Mouse (Mus musculus) CD4-positive helper T cell, adult 2 months (primary cell): Measurements from ENCODE around the gene Col6a1.

Experiments
- DNase-seq: peaks from one replicate; pipeline ENCODE4 v3.0.0-alpha.2; 2012; ENCODE audit warnings: low read depth, missing footprints, low spot score

The Col6a1 gene

GRCm38 (mm10) chr10:76724231-76724736 is 1.7 kb downstream of the Col6a1 start:
- no peak for DNase-seq

- DNase-seq, result no peak
These were observed 3.1 kb downstream of the Col6a1 start for GRCm38 (mm10) chr10:76722751-76723450.

DNA sequence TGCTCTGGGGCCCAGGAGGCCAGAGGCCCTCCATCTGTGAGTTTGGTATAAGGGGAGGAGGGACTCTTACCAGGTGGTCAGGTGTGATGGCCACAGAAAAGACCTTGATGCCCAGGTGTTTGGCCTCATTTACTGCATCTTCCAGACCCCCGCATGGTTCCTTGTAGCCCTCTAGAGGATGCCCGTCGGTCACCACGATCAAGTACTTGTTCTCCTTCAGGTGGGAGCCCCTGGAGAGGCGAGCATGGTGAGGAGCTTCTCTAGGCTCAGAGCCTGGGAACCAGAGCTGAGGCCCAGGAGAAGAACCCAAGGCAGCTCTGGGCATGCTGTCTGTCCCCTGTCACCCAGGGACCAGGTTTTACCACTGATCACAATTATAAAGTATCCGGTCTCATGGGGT is 4.2 kb downstream of the Col6a1 start:
- no peak for DNase-seq

DNA sequence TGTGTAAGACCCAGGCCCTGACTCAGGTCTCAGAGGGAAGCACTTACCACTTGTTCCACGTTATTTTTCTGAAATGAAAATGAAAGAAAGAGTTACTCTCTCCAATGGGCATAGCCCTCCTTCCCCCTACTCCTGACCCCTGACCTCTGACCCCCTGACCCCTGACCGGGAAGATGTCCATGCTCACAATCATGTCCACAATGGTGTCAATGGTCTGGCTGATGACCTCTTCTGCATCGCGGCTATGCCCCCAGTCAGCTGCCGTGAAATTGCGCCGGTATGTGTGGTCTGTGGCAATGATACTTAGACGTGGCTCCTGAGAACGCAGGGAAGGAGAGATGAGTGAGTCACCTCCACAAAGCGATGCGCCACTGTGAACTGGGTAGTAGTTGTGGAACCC is 4.8 kb downstream of the Col6a1 start:
- DNase-seq, result no peak

- no peak for DNase-seq
These were observed 8.3 kb downstream of the Col6a1 start for GRCm38 (mm10) chr10:76717631-76718030.

GRCm38 (mm10) chr10:76717026-76717425 is 8.9 kb downstream of the Col6a1 start:
- no peak for DNase-seq

DNA sequence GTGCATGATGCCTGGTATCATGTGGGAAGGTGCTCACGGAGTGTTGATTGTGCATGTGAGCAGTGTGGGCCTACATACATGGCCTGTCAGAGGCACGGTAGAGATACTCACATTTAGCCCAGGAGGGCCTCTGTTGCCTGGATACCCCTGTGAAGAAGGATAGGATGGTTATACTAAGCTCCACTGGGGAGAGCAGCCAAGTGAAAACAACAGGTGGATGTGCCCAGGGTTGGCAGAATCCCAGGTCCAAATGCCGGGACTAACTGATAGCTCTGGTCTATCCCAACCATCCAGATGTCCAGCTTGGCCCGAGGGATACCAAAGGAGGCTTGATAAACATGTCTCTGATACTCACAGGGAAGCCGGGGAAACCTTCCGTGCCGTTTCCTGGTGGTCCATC is 11.7 kb downstream of the Col6a1 start:
- DNase-seq, result no peak

DNA sequence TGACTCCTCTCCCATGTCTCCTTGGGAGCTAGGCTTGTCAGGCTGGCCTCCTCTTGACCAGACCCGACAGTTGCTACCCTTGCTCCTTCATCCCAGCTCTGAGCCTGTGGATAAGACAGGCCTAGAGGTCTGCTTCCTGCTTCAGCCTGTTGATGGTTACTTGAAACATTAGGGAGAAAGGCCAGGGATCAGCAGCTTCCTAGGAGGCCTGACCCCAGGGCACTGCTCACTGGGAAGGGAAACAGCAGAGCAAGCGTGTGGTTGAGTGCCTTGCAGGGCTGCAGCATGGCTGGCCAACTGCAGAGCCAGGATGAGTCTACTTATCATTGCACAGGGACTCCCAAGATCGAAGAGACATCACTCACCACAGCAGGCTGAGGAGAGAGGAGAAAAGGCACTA is 13.5 kb downstream of the Col6a1 start:
- DNase-seq, result no peak

DNA sequence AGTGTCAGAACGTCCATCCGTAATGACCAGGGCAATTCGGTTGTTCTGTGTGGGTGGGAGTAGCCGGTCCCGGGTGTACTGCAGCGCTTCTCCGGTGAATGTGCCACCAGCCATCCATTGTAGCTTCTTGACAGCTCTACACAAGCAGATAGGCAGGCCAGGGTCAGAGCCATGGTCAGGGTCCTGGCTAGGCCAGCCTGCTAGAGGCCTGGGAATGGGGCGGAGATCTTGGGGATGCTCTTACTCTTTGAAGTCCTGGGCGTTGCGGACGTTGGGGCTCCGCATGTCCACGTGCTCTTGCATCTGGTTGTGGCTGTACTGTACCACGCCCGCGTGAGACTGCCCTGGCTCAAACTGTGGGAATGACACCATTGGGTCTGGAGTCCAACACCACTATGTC is 14.6 kb downstream of the Col6a1 start:
- no peak for DNase-seq

GRCm38 (mm10) chr10:76708465-76708864 is 17.5 kb downstream of the Col6a1 start:
- no peak for DNase-seq

DNA sequence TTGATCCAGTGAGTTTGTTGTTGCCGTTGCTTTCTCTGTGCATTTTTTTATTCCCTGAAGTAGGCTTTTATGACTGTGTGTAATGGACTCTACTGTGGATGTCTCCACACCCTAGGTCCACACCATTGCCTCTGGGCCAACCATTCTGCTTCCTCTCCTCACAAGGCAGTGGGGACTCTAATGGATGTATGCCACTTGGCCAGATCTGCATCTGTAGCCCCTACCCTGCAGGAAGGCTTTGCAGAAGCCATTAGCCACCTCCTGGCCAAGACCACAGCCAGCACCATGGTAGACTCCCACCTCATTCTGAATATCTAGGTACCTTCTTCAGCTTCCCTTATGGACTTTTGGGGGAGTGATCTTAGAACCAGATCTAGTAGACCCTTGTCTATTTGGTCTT is 18.4 kb downstream of the Col6a1 start:
- DNase-seq, result no peak

GRCm38 (mm10) chr10:76707001-76707400 is 19.0 kb downstream of the Col6a1 start:
- DNase-seq, result no peak

DNA sequence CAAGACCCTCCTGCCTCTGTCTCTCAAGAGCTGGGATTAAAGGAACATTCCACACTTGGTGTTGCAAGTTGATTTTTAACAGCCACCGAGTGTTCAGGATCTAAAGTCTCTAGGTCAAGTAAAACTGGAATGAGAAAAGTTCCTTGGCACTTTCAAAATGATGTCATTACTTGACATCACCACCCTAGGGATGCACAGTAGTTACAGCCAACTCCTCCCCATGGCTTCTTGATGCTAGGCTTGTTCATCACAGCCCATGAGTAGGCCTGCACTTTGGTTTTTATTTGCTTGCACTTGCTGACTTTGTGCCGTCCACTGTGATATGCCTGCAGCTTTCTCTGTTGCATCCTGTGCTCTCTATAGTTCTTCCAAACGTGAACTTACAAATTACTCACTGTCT is 21.6 kb downstream of the Col6a1 start:
- DNase-seq, result no peak

GRCm38 (mm10) chr10:76701446-76701845 is 24.5 kb downstream of the Col6a1 start:
- DNase-seq, result no peak

DNA sequence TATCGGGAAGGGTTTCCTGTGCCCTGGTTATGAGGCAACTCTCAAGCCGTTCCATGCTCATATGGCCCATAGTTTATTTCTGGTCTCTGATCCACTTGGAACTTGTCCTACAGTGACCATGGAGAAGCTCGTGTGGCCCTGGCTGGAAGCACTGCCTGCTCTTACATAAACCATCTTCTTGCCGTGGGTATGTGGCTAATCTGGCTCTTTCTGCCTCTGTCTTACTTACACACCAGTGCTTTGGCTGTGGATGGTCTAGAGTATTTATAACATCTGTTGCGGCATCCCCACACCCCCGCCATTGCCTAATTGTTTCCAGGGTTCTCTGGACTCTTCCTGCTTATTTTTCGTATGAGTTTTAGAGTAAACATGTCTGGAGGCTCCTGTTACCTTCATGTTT is 26.2 kb downstream of the Col6a1 start:
- DNase-seq, result no peak

DNA sequence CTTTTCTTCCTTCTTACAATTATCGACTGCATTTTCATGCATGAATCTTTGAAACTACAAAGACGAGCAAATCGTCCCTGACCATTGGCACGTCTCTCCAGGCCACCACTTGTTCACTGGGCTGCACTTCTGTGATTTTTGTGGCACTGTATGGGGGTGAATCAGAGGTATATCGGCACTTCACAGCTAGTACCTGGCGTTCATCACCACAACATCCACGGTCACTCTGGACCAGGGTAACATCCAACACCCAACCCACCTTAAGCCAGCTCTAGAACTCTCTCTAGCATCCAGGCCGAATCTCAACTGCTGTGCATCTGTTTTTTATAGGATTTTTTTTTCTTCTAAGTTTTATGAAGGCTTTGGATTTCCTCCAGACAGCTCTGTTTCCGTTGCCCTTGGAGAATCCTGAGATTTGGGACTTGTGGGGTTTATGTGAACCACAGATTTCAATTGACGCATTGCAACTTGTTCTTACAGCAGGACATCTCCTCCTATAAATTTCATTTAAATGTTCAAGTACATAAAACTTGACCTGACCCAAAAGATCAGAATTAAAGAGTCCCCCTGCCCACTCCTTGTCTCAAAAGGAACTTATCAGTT is 30.6 kb downstream of the Col6a1 start:
- no peak for DNase-seq

DNA sequence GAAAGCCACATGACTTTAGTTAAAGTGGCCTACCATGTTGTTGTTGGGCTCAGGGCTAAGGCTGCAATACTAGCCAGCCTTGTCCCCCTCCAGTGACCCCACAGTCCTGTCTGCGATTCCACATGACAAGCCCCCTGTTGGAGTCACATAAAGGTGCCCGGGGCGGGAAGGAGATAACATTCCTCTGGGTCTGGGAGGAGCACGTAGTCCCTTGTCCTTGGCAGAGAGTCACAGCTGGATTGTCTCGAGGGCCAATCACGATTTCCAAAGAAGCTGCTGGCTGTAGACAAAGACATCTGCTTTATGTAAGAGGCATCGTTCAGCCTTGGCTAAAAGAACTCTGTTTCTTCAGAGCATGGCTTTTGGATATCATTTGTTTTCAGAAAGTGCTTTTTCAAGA is 31.2 kb downstream of the Col6a1 start:
- no peak for DNase-seq

- DNase-seq, result no peak
These were observed 32.5 kb downstream of the Col6a1 start for GRCm38 (mm10) chr10:76693446-76693845.

GRCm38 (mm10) chr10:76685451-76686017 is 40.4 kb downstream of the Col6a1 start:
- no peak for DNase-seq

- no peak for DNase-seq
These were observed 42.0 kb downstream of the Col6a1 start for GRCm38 (mm10) chr10:76683977-76684376.

GRCm38 (mm10) chr10:76683461-76683860 is 42.5 kb downstream of the Col6a1 start:
- no peak for DNase-seq

- DNase-seq, result no peak
These were observed 44.1 kb downstream of the Col6a1 start for GRCm38 (mm10) chr10:76681882-76682281.
